ENCODE assay signal across 12 mouse cellular contexts in the genomic region with DNA sequence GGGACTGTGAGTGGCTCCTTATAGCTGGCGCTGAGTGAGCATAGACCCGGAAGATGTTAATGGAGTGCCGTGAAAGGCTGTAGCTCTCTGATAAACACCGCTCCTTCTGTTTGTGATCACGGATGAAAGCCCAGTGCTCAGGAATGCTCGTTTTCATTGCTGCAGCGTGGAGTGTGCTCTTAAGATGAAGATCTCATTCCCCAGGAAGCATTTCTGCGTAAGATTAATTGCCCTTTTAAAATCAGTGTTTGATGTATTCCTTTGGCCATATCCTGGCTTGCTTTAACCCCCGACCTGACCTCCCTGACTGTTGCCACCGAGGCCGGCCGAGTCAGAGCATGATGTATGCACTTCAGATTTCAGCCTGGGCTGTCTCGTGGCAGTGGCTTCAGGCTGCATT.
A peak's percentile ranks its signal among the peaks of the same experiment; 100 is the strongest.
DNase-seq lines count a peak whose midpoint lies in the region; ATAC-seq and TF ChIP-seq lines count a peak whose summit lies in the region.
"Had no signal": no experiment of that assay in that cellular context is flagged by ENCODE, and none has a peak within 500 bp of the region (broad histone marks: within the 10 kb centered on the region; RNA-seq: fewer than 3 reads in every experiment).

No protein-coding gene starts in this region.

- peak overlapping the region; percentile 54 for H3K9ac ChIP-seq in heart, embryonic 13.5 days
- no peak overlapping the region for H3K9ac ChIP-seq in midbrain, embryonic 13.5 days (replicated peaks)
- no peak overlapping the region for H3K9ac ChIP-seq in midbrain, postnatal 0 days (replicated peaks; ENCODE audit: low read length, poor library complexity, severe bottlenecking)
- H3K9ac ChIP-seq: midbrain, embryonic 12.5 days had no signal

- 20% methylated on average over 13 of the region's 13 CpGs for WGBS in heart, embryonic 13.5 days
- 45% methylated on average over 13 of the region's 13 CpGs for WGBS in midbrain, embryonic 13.5 days
- 45% methylated on average over 13 of the region's 13 CpGs for WGBS in midbrain, postnatal 0 days

- H3K27ac ChIP-seq in heart, embryonic 13.5 days (replicated peaks): no peak overlapping the region
- H3K27ac ChIP-seq in midbrain, embryonic 13.5 days: no peak overlapping the region
- H3K27ac ChIP-seq in midbrain, postnatal 0 days (ENCODE audit: low read depth, low read length): no peak overlapping the region
- H3K27ac ChIP-seq: midbrain, embryonic 12.5 days had no signal

- peak overlapping the region; percentile 50 for H3K4me2 ChIP-seq in heart, embryonic 13.5 days
- H3K4me2 ChIP-seq in midbrain, embryonic 13.5 days (replicated peaks): 0 out of 2 replicates have a peak overlapping the region, but pooled peaks have one; percentile 4
- H3K4me2 ChIP-seq in midbrain, postnatal 0 days (ENCODE audit: low read depth, low read length, poor library complexity, severe bottlenecking): no peak overlapping the region
- H3K4me2 ChIP-seq: midbrain, embryonic 12.5 days had no signal

- no peaks in the 10 kb centered on the region for H3K36me3 ChIP-seq in heart, embryonic 13.5 days
- H3K36me3 ChIP-seq in midbrain, embryonic 13.5 days: no peaks in the 10 kb centered on the region
- H3K36me3 ChIP-seq in midbrain, postnatal 0 days (ENCODE audit: insufficient read depth, low read length): no peaks in the 10 kb centered on the region
- H3K36me3 ChIP-seq: midbrain, embryonic 12.5 days had no signal

- no peak for TF ChIP-seq CTCF in midbrain, postnatal 0 days (IDR thresholded peaks at IDR 0.05)

- ATAC-seq in heart, embryonic 13.5 days (ENCODE audit: extremely low read depth, insufficient number of reproducible peaks, low FRiP score, low TSS enrichment): no peak
- ATAC-seq in midbrain, embryonic 13.5 days: no peak; the same call in 1 of the 2 replicates
- ATAC-seq in midbrain, postnatal 0 days (ENCODE audit: low FRiP score): no peak
- ATAC-seq: intestine, postnatal 0 days had no signal

- H3K9me3 ChIP-seq in heart, embryonic 13.5 days: no peaks in the 10 kb centered on the region
- no peaks in the 10 kb centered on the region for H3K9me3 ChIP-seq in midbrain, embryonic 13.5 days
- no peaks in the 10 kb centered on the region for H3K9me3 ChIP-seq in midbrain, postnatal 0 days (ENCODE audit: low read length)
- H3K9me3 ChIP-seq: midbrain, embryonic 12.5 days had no signal

- no peaks in the 10 kb centered on the region for H3K27me3 ChIP-seq in heart, embryonic 13.5 days (replicated peaks)
- no peaks in the 10 kb centered on the region for H3K27me3 ChIP-seq in midbrain, embryonic 13.5 days
- H3K27me3 ChIP-seq in midbrain, postnatal 0 days (ENCODE audit: insufficient read depth, low read length): no peaks in the 10 kb centered on the region
- H3K27me3 ChIP-seq: midbrain, embryonic 12.5 days had no signal

- no peak overlapping the region for H3K4me3 ChIP-seq in heart, embryonic 13.5 days
- H3K4me3 ChIP-seq in midbrain, embryonic 13.5 days (replicated peaks): no peak overlapping the region
- no peak overlapping the region for H3K4me3 ChIP-seq in midbrain, postnatal 0 days (ENCODE audit: low read depth, low read length)
- H3K4me3 ChIP-seq: midbrain, embryonic 12.5 days had no signal

- peaks cover 30% of the 10 kb centered on the region for H3K4me1 ChIP-seq in heart, embryonic 13.5 days
- H3K4me1 ChIP-seq in midbrain, embryonic 13.5 days (replicated peaks): peaks cover 15% of the 10 kb centered on the region
- H3K4me1 ChIP-seq in midbrain, postnatal 0 days (ENCODE audit: insufficient read depth, low read length): no peaks in the 10 kb centered on the region

- no peak for DNase-seq in heart, adult 18-20 months
- no peak for DNase-seq in midbrain, postnatal 0 days (ENCODE audit: low spot score)
- peak; percentile 67 for DNase-seq in kidney, postnatal 10 days
- DNase-seq in left cerebral cortex, adult 11 months (ENCODE audit: low spot score): no peak
- DNase-seq in MN1 (ENCODE audit: low spot score): no peak
- no peak for DNase-seq in B cell, adult 2 months
- DNase-seq: cerebellum, postnatal 14 days; gastrocnemius, postnatal 36 days had no signal
